In the genomic region with DNA sequence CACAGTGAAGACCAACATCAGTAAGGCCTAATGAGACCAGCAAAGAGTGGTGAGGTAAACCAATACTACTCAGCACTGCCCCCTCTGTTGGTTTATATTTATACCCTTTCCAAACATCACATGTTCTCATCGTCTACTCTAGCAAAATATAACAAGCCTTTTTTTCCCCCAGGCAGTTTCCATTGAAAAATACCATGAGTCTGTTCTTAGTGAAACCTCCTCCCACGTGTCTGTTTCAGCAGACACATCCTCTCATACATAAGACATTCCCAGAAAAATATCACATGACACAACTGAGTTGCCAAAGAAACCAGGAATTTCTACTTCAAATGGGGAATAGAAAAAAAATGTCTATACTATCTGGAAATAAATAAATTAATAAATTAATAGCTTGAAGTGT, we compare ENCODE assay signal across 15 mouse cellular contexts.
"Had no signal": no experiment of that assay in that cellular context is flagged by ENCODE, and none has a peak within 500 bp of the region (broad histone marks: within the 10 kb centered on the region; RNA-seq: fewer than 3 reads in every experiment).

No protein-coding gene starts in this region.

- H3K9me3 ChIP-seq: limb, embryonic 12.5 days; limb, embryonic 15.5 days had no signal

- H3K36me3 ChIP-seq: limb, embryonic 12.5 days; limb, embryonic 15.5 days had no signal

- H3K4me2 ChIP-seq: limb, embryonic 12.5 days; limb, embryonic 15.5 days; liver, embryonic 11.5 days; lung, embryonic 14.5 days had no signal

- ATAC-seq: liver, postnatal 0 days; lung, postnatal 0 days had no signal

- H3K27ac ChIP-seq: layer of hippocampus, adult 2 months; left cerebral cortex, adult 2 months; limb, embryonic 12.5 days; limb, embryonic 15.5 days; liver, embryonic 14.5 days; macrophage had no signal

- H3K27me3 ChIP-seq: limb, embryonic 12.5 days; limb, embryonic 15.5 days had no signal

- DNase-seq: kidney, adult 18-20 months; kidney, postnatal 25 days; layer of hippocampus, adult 9-11 months; liver, postnatal 0 days; lung, embryonic 14.5 days; midbrain, embryonic 14.5 days; thymus, postnatal 25 days had no signal

- H3K4me3 ChIP-seq: layer of hippocampus, adult 2 months; left cerebral cortex, adult 2 months; limb, embryonic 12.5 days; limb, embryonic 15.5 days had no signal

- H3K4me1 ChIP-seq: limb, embryonic 12.5 days; limb, embryonic 15.5 days had no signal

- H3K9ac ChIP-seq: limb, embryonic 12.5 days; limb, embryonic 15.5 days; liver, embryonic 14.5 days; liver, postnatal 0 days; lung, embryonic 14.5 days had no signal
